Mouse (Mus musculus): ENCODE data around the gene Gm21897. TPM values are rescaled to one million over a fixed set of nuclear protein-coding genes. Genes with fewer than 3 reads are reported as not detected.

The Gm21897 gene
- polyA plus RNA-seq, 1 experiment from 2014 or later, result not detected

GRCm38 (mm10) chr16:15355339-15355738 lies 38.1 kb downstream of the Gm21897 start:
- 81% methylated on average over 1 of the region's 1 CpGs for WGBS
- no peak overlapping the region for H3K27ac ChIP-seq
- DNase-seq (ENCODE audit: extremely low spot score, low spot score), result no peak

GRCm38 (mm10) chr16:15357766-15358165 lies 40.5 kb downstream of the Gm21897 start:
- Histone ChIP-seq H3K9me3 (no peaks in the 10 kb centered on the region), H3K36me3 (replicated peaks) (no peaks in the 10 kb centered on the region), H3K27ac (no peak overlapping the region), H3K4me3 (no peak overlapping the region), H3K27me3 (ENCODE audit: poor library complexity, severe bottlenecking) (no peaks in the 10 kb centered on the region), H3K4me1 (no peaks in the 10 kb centered on the region)
- no peak for DNase-seq (ENCODE audit: extremely low spot score, low spot score)

More at GRCm38 (mm10) chr16:15355339-15355738, 38.1 kb downstream of the Gm21897 start:
- no peaks in the 10 kb centered on the region for H3K9me3 ChIP-seq
- H3K36me3 ChIP-seq (replicated peaks), result no peaks in the 10 kb centered on the region
- no peaks in the 10 kb centered on the region for H3K4me1 ChIP-seq
- no peaks in the 10 kb centered on the region for H3K27me3 ChIP-seq (ENCODE audit: poor library complexity, severe bottlenecking)
- no peak overlapping the region for H3K4me3 ChIP-seq

- WGBS, result 85% methylated on average over 3 of the region's 3 CpGs
- Histone ChIP-seq H3K4me3 (no peak overlapping the region), H3K36me3 (replicated peaks) (no peaks in the 10 kb centered on the region), H3K27ac (no peak overlapping the region), H3K27me3 (ENCODE audit: poor library complexity, severe bottlenecking) (no peaks in the 10 kb centered on the region), H3K9me3 (no peaks in the 10 kb centered on the region), H3K4me1 (no peaks in the 10 kb centered on the region)
- no peak for DNase-seq (ENCODE audit: extremely low spot score, low spot score)
Measured at GRCm38 (mm10) chr16:15359110-15359782, 42.0 kb downstream of the Gm21897 start.

GRCm38 (mm10) chr16:15360825-15361224 lies 43.6 kb downstream of the Gm21897 start:
- no peak overlapping the region for H3K27ac ChIP-seq
- no peaks in the 10 kb centered on the region for H3K4me1 ChIP-seq
- no peaks in the 10 kb centered on the region for H3K9me3 ChIP-seq
- no peak for DNase-seq (ENCODE audit: extremely low spot score, low spot score)
- H3K27me3 ChIP-seq (ENCODE audit: poor library complexity, severe bottlenecking), result no peaks in the 10 kb centered on the region
- H3K36me3 ChIP-seq (replicated peaks), result no peaks in the 10 kb centered on the region
- H3K4me3 ChIP-seq, result no peak overlapping the region
